Mouse (Mus musculus): ENCODE results near the gene Selenoi. TPM values are rescaled to one million over a fixed set of nuclear protein-coding genes. Genes with fewer than 3 reads are reported as not detected.

Selenoi gene
- polyA plus RNA-seq (2015; fragmentation: Nextera tagmentation; extraction: Ambion mirVana): 13.3 and 13.9 TPM in 2 replicates

DNA sequence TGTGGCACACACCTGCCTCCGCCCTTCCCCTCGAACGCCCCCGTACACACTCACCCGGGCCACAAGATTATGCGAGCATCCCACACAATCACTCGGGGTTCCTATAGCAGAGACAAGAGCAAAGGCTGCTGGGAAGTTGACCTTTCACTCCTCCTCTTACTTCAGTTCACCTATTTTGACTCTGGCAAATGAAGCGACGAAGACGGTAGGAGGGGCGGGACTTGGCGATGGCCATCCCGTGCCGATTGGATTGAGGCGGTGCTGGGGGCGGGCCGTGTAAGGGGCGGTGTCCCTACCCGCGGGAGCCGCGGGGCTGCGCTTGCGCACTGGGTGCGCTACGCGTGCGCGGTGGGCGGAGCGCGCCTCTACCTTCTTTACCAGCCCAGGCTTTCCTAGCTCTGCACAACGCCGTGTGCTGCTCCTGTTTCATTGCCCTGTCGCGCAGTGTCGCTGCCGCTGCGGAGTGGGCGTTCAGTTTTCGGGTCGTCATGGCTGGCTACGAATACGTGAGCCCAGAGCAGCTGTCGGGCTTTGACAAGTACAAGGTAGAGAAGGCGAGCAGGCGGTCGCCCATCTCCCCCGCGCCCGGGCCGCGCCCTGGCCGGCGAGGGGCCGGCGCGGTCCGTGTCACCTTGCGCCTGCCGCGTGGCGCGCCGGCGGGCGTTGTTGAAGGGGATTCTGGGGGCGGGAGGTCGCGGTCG, at the start of gene Selenoi:
Gene Selenoi (plus strand): TSS at position 311 of the 701 bp plus-strand sequence.
- H3K27ac ChIP-seq: peak within 1 kb of the TSS; percentile 94
- H3K27me3 ChIP-seq: no peaks in the 10 kb centered on the region
- peak within 1 kb of the TSS; percentile 69 for H3K4me3 ChIP-seq
- WGBS: 1% methylated on average over 71 of the region's 71 CpGs
- peak; percentile 100 for ATAC-seq (replicated peaks; ENCODE audit: insufficient number of reproducible peaks, insufficient read depth, low FRiP score, low read depth)
- no peaks in the 10 kb centered on the region for H3K36me3 ChIP-seq
- H3K9ac ChIP-seq: peak within 1 kb of the TSS; percentile 84
- H3K4me1 ChIP-seq (replicated peaks): peaks cover 27% of the 10 kb centered on the region
- H3K9me3 ChIP-seq (replicated peaks): no peaks in the 10 kb centered on the region
- peak within 1 kb of the TSS; percentile 83 for H3K4me2 ChIP-seq

DNA sequence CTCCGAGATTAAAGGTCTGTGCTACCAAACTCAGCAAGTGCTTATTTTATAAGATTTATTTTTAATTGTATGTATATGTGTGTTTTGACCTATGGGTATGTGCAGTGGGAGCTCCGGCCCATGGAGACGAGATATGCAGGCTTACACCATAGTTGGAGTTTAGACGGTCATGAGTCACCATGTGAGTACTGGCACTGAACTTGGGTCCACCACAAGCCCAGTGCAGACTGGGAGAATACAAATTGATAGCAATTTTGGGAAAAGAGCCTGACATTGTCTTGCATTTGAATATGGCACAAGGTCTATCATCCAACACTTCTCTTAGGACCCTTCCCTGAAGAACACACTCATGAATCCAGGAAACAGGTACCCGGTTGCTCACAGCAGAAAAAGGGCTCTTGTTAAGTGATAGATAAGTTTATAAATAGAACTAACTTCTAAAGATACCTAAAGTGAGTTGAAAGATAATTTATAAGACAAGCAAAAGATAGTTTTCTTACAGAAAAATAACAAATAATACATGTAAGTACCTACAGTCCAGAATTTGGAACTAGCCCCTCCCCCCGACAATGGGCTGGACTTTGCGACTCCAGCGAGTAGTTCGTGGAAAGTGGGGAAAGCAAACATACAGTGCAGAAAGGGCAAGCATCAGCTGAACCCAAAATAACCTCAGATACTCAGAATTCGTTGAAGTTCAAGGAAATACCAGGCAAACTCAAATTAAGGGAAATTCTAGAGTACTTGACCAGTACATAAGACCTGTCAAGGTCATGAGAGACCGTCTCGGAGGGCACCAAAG, 44.5 kb upstream of the Selenoi start:
- Histone ChIP-seq H3K27me3 (no peaks in the 10 kb centered on the region), H3K9ac (no peak overlapping the region), H3K4me2 (no peak overlapping the region), H3K4me1 (replicated peaks) (no peaks in the 10 kb centered on the region), H3K4me3 (no peak overlapping the region), H3K27ac (no peak overlapping the region), H3K9me3 (replicated peaks) (no peaks in the 10 kb centered on the region), H3K36me3 (peaks cover 56% of the 10 kb centered on the region)
- 86% methylated on average over 12 of the region's 12 CpGs for WGBS
- no peak for ATAC-seq (replicated peaks; ENCODE audit: insufficient number of reproducible peaks, insufficient read depth, low FRiP score, low read depth)

DNA sequence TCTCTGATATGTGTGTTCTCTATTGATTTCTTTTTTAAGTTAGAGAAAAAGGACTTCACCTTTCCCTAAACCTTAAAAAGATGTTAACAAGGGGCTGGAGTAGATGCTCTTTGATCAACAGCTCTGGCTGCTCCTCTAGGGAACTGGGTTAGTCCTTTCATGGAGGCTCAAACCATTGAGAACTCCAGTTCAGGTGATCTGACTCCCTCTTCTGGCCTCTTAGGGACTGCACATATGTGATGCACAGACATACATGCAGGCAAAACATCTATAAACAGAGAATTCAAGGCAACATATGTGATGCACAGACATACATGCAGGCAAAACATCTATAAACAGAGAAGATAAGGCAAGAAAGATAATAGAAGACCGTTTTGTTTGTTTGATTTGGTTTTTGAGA, 39.9 kb upstream of the Selenoi start:
- Histone ChIP-seq H3K27me3 (no peaks in the 10 kb centered on the region), H3K4me1 (replicated peaks) (0 out of 2 replicates have a peak, but pooled peaks cover 4% of the 10 kb centered on the region), H3K4me3 (no peak overlapping the region), H3K36me3 (peaks cover 22% of the 10 kb centered on the region; the same call in 1 of the 2 replicates), H3K9me3 (replicated peaks) (no peaks in the 10 kb centered on the region), H3K9ac (no peak overlapping the region), H3K4me2 (no peak overlapping the region), H3K27ac (no peak overlapping the region)
- 61% methylated on average over 1 of the region's 1 CpGs for WGBS
- ATAC-seq (replicated peaks; ENCODE audit: insufficient number of reproducible peaks, insufficient read depth, low FRiP score, low read depth): no peak

DNA sequence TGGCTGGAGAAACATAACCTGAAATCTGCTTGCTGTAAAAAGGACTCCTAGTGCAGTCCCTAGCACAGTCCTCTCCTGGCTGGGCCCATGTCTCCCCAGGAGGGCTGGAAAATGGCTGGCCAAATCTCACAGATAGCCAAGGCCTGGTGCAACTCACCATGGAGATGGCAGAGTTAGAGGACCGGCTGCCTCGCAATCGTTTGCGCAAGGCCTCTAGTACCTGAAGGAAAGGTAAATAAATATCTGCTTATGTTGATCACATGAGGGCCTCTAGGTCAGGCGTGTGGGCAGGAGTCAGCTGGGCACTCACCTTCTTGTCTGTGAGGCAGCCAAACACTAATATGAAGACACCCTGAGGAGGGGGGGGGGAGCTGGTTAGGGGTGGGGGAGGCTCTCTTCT, 37.0 kb upstream of the Selenoi start:
- H3K4me1 ChIP-seq (replicated peaks): 0 out of 2 replicates have a peak, but pooled peaks cover 4% of the 10 kb centered on the region
- WGBS: 86% methylated on average over 5 of the region's 5 CpGs
- H3K4me2 ChIP-seq: no peak overlapping the region
- H3K9me3 ChIP-seq (replicated peaks): no peaks in the 10 kb centered on the region
- ATAC-seq (replicated peaks; ENCODE audit: insufficient number of reproducible peaks, insufficient read depth, low FRiP score, low read depth): no peak
- H3K27me3 ChIP-seq: no peaks in the 10 kb centered on the region
- no peak overlapping the region for H3K4me3 ChIP-seq
- no peak overlapping the region for H3K27ac ChIP-seq
- no peaks in the 10 kb centered on the region for H3K36me3 ChIP-seq
- H3K9ac ChIP-seq: no peak overlapping the region

DNA sequence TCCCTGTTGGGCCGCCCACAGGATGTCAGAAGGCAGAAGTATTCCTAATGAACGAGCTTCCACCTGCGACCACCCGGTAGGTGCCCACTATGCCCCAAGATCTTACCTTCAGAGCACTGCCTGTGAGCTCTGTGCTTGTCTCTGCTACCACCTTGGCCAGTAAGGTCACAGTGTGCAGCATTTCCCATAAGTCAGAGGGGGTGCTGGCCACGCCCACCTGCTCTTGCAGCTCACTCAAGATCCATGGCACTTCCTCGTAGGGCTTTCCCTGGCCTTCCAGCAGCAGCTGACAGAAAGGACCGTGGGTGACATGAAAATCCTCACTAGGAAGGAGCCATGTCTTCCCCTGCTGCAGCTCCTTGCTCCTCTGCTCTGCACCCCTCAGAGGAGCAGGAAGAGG, 34.1 kb upstream of the Selenoi start:
- Histone ChIP-seq H3K4me1 (replicated peaks) (0 out of 2 replicates have a peak, but pooled peaks cover 8% of the 10 kb centered on the region), H3K27ac (no peak overlapping the region), H3K36me3 (no peaks in the 10 kb centered on the region), H3K9me3 (replicated peaks) (no peaks in the 10 kb centered on the region), H3K9ac (no peak overlapping the region), H3K4me2 (no peak overlapping the region), H3K27me3 (no peaks in the 10 kb centered on the region), H3K4me3 (no peak overlapping the region)
- no peak for ATAC-seq (replicated peaks; ENCODE audit: insufficient number of reproducible peaks, insufficient read depth, low FRiP score, low read depth)
- WGBS: 63% methylated on average over 7 of the region's 7 CpGs

DNA sequence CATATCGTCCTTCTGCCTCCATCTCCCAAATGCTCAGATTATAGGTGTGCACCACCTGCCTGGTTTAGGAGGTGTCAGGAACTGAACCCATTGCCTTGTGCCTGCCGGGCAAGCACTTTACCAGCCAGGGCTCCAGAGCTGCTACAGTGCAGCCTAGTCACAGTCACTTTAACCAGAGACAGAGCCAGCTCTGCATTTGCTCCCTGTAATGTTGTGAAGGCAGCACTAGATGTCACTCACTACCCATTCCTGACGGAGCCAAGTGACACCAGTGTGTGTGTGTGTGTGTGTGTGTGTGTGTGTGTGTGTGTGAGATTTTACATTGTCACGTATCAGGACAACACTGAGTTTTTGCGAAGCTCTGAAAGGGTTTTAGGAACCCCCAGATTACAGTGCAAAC, 30.9 kb upstream of the Selenoi start:
- WGBS: 42% methylated on average over 5 of the region's 5 CpGs
- Histone ChIP-seq H3K4me2 (no peak overlapping the region), H3K9me3 (replicated peaks) (no peaks in the 10 kb centered on the region), H3K36me3 (no peaks in the 10 kb centered on the region), H3K4me1 (replicated peaks) (0 out of 2 replicates have a peak, but pooled peaks cover 4% of the 10 kb centered on the region), H3K4me3 (no peak overlapping the region), H3K27ac (no peak overlapping the region), H3K9ac (no peak overlapping the region), H3K27me3 (no peaks in the 10 kb centered on the region)
- ATAC-seq (replicated peaks; ENCODE audit: insufficient number of reproducible peaks, insufficient read depth, low FRiP score, low read depth): 0 out of 2 replicates have a peak, but pooled peaks have one; percentile 25

DNA sequence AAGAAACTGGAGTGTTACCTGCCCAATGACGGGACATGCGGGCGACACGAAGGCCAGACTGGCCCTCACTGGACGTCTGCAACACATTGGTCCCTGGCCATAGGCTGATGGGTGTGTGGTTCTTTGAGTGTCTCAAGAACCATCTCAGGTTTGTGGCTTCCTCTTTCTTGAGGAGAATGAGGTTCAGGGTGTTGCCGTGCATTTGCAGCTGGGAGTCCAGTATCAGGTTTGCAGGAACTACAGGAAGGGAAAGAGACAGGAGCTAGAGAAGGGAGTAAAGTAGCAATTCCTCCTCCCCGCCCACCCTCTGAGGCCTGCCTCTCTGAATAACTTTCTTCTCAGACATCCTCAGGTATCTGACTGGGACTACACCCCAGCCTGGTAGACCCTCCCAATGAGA, 30.2 kb upstream of the Selenoi start:
- H3K9ac ChIP-seq: no peak overlapping the region
- 79% methylated on average over 7 of the region's 7 CpGs for WGBS
- H3K27me3 ChIP-seq: no peaks in the 10 kb centered on the region
- no peak for ATAC-seq (replicated peaks; ENCODE audit: insufficient number of reproducible peaks, insufficient read depth, low FRiP score, low read depth)
- H3K4me1 ChIP-seq (replicated peaks): 0 out of 2 replicates have a peak, but pooled peaks cover 4% of the 10 kb centered on the region
- H3K36me3 ChIP-seq: no peaks in the 10 kb centered on the region
- no peak overlapping the region for H3K27ac ChIP-seq
- H3K4me3 ChIP-seq: no peak overlapping the region
- H3K4me2 ChIP-seq: no peak overlapping the region
- no peaks in the 10 kb centered on the region for H3K9me3 ChIP-seq (replicated peaks)

DNA sequence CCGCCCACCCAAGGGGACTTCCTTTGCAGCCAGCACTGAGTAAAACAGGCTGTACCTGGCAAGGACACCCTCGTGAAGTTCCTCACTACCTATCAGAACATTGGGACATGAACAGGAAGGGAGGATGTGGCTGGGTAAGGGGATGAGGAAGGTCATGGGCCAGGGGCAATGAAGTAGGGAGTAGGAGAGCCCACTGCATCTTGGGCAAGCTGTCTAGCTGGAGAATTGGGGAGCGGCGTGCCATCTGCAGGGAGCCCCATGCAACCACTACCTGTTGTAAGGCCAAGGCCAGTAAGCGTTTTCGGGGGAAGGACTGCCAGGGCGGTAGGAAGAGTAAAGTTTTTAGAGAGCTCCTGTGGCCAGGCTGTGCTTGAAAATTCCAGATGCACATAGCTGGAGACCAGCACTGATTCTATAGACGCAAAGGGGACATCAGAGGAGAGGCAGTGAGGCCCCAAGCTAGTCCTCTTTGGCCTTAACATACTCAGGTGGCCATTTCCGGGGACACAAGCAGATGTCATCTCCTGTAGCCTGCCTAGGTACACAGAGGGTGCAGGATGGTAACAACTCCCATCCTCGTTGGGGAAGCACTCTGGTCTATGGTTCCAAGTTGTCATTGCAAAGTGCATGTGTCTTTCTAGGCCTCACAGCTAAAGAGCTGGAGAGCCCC, 29.0 kb upstream of the Selenoi start:
- H3K36me3 ChIP-seq: no peaks in the 10 kb centered on the region
- no peak overlapping the region for H3K27ac ChIP-seq
- no peak overlapping the region for H3K9ac ChIP-seq
- 0 out of 2 replicates have a peak, but pooled peaks cover 4% of the 10 kb centered on the region for H3K4me1 ChIP-seq (replicated peaks)
- 71% methylated on average over 10 of the region's 10 CpGs for WGBS
- H3K27me3 ChIP-seq: no peaks in the 10 kb centered on the region
- no peaks in the 10 kb centered on the region for H3K9me3 ChIP-seq (replicated peaks)
- no peak overlapping the region for H3K4me2 ChIP-seq
- H3K4me3 ChIP-seq: no peak overlapping the region
- no peak for ATAC-seq (replicated peaks; ENCODE audit: insufficient number of reproducible peaks, insufficient read depth, low FRiP score, low read depth)

DNA sequence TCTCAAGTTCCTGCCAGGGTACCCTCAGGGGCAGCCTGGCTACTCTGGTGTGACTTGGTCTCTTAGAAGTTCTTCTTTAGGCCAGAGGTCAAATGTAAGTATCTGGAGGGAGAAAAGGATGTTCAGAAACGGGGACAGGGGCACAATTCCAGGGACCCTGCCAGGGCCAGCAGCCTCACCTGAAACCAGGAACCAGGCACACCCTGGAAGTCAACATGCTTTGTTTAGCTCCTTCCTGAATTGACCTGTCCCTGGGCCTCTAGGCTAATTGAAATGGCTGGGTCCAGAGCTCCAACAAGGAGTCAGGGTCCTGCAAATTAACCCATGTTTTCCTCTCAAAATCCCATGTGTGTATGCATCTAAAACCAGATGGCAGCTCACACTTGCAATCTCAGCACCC, 27.9 kb upstream of the Selenoi start:
- Histone ChIP-seq H3K27ac (no peak overlapping the region), H3K4me3 (no peak overlapping the region), H3K4me2 (no peak overlapping the region), H3K9me3 (replicated peaks) (no peaks in the 10 kb centered on the region), H3K4me1 (replicated peaks) (peaks cover 10% of the 10 kb centered on the region), H3K27me3 (no peaks in the 10 kb centered on the region), H3K9ac (no peak overlapping the region), H3K36me3 (no peaks in the 10 kb centered on the region)
- ATAC-seq (replicated peaks; ENCODE audit: insufficient number of reproducible peaks, insufficient read depth, low FRiP score, low read depth): no peak
- 65% methylated on average over 1 of the region's 1 CpGs for WGBS

DNA sequence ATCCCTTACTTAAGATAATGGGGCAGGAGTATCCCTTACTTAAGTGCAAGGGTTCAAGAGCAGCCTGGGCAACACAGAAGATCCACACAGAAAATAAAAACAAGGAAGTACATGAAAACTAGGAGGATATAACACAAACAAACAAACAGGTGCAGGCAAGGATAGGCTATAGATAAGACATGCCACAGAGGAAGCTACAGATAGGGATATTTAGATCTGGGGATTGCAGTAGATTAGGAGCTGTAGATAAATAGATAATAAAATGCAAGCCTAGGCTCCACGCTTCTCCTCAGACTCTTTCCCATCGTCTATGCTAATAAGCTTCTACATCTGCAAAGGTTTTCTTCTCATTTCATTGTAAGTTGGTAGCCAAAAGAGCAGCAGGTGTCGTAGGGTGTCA, 27.3 kb upstream of the Selenoi start:
- H3K9ac ChIP-seq: no peak overlapping the region
- peaks cover 13% of the 10 kb centered on the region for H3K4me1 ChIP-seq (replicated peaks)
- no peaks in the 10 kb centered on the region for H3K27me3 ChIP-seq
- H3K36me3 ChIP-seq: no peaks in the 10 kb centered on the region
- no peak overlapping the region for H3K4me3 ChIP-seq
- 62% methylated on average over 3 of the region's 3 CpGs for WGBS
- H3K9me3 ChIP-seq (replicated peaks): no peaks in the 10 kb centered on the region
- H3K4me2 ChIP-seq: no peak overlapping the region
- no peak for ATAC-seq (replicated peaks; ENCODE audit: insufficient number of reproducible peaks, insufficient read depth, low FRiP score, low read depth)
- no peak overlapping the region for H3K27ac ChIP-seq

DNA sequence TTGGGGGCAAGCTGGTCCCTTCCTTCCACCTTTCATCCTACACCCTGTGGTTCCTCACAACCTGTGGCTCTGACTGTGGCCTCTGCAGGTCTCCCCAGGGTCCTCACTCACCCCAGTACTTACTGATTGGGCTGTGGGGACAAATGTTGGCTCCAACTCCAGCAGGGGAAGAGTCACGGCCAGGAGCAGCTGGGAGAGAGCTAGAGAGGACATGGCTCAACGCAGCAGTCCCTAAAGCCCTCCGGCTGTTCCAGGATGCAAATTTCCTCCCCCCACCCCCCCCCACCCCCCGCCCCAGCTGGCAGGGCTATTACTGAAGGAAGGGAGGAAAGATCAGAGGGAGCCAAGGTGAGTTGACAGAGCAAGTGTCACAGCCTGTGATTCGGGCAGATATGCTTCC, 26.9 kb upstream of the Selenoi start, which contains the start of gene Adgrf3:
Gene Adgrf3 (minus strand): TSS at position 230 of the 400 bp plus-strand sequence.
- H3K4me2 ChIP-seq: no peak within 1 kb of the TSS
- peaks cover 15% of the 10 kb centered on the region for H3K4me1 ChIP-seq (replicated peaks)
- H3K27me3 ChIP-seq: no peaks in the 10 kb centered on the region
- no peak for ATAC-seq (replicated peaks; ENCODE audit: insufficient number of reproducible peaks, insufficient read depth, low FRiP score, low read depth)
- 36% methylated on average over 5 of the region's 5 CpGs for WGBS
- no peaks in the 10 kb centered on the region for H3K36me3 ChIP-seq
- H3K4me3 ChIP-seq: no peak within 1 kb of the TSS
- H3K9me3 ChIP-seq (replicated peaks): no peaks in the 10 kb centered on the region
- no peak within 1 kb of the TSS for H3K27ac ChIP-seq
- H3K9ac ChIP-seq: no peak within 1 kb of the TSS

Measured in heart, embryonic 15.5 days (tissue).